Mouse (Mus musculus) cerebellum, postnatal 10 days (tissue): ENCODE results near the gene Pi4k2a.

Source experiments
- DNase-seq, 2 experiments: peaks; one replicate each; pipeline ENCODE4 v3.0.0; 2021; ENCODE audit warnings: mixed read lengths in 2 of 2

Pi4k2a gene

DNA sequence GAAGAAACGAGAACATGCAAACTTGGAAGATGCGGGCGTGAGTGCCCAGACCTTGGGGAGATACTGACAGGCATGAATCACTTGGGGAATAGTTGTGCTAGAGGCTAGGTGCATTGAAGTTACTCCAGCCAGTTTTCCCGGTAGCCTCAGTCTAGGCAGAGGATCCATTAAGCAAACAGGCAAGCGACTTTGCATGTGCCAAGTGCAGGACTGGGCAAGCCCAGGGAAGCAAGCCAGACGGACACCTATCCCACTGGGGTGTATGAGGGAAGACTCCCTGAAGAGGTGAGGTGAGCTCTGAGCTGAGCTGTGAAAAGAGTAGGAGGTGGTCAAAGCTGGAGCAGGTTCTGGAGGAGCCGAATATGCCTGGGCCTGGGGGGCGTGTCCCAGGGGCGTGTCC lies 77.2 kb downstream of the Pi4k2a start:
- no peak for DNase-seq

DNA sequence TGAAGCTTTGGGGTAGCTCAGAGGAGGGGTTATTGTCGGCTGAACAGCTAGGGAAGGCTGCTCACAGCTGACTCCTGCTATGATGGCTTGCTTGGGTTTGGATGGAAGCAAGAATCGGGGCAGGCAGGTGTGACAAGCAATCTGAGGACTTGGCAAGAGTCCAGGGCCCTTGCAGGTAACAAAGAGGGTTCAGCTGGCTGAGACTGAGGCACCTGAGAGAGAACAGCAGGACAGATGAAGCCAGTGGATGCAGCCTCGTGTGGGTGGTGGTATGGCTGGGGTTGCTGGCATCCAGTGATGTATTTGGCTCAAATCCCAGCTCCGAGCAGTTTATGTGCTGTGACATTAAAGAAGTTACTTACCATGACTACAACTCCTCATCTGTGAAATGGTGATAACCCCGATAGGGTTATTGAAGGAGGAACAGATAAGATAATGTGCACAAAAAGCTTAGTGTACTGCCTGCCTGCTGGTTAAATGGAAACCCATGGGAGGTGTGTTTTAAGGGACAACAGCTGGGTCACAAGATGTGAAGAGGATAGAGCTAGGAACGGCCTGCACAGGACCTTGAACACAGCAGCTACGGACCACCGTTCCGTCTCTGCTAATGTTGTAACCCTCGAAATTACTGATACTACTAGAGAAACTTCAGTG lies 79.2 kb downstream of the Pi4k2a start:
- DNase-seq: peak; percentile 46 to 49

- DNase-seq: peak; percentile 97 to 98
These were observed 80.0 kb downstream of the Pi4k2a start for GRCm38 (mm10) chr19:42170025-42170969.
